Mouse (Mus musculus): ENCODE measurements around the gene Serpinb1c. TPM values are rescaled to one million over a fixed set of nuclear protein-coding genes. Genes with fewer than 3 reads are reported as not detected.
"Not testable (repeated sequence)": the region's sequence is repeated elsewhere in the genome, so short reads cannot be mapped to it uniquely, and the experiment has no call there.

Gene Serpinb1c
- total RNA-seq, 2 experiments from 2014 or later = not detected

GRCm38 (mm10) chr13:32868233-32868632, 29.8 kb downstream of the Serpinb1c start:
- not testable (repeated sequence) for ATAC-seq (replicated peaks; ENCODE audit: low FRiP score, low TSS enrichment, poor library complexity, severe bottlenecking)

- ATAC-seq (replicated peaks; ENCODE audit: low FRiP score, low TSS enrichment, poor library complexity, severe bottlenecking) = no peak
These were observed 31.0 kb downstream of the Serpinb1c start for GRCm38 (mm10) chr13:32867030-32867429.

GRCm38 (mm10) chr13:32866484-32866883, 31.5 kb downstream of the Serpinb1c start:
- peak; percentile 94 for ATAC-seq (replicated peaks; ENCODE audit: low FRiP score, low TSS enrichment, poor library complexity, severe bottlenecking)

- ATAC-seq (replicated peaks; ENCODE audit: low FRiP score, low TSS enrichment, poor library complexity, severe bottlenecking) = no peak
These were observed 32.4 kb downstream of the Serpinb1c start for GRCm38 (mm10) chr13:32865591-32865990.

- not testable (repeated sequence) for ATAC-seq (replicated peaks; ENCODE audit: low FRiP score, low TSS enrichment, poor library complexity, severe bottlenecking)
These were observed 33.5 kb downstream of the Serpinb1c start for GRCm38 (mm10) chr13:32864529-32864928.

- no peak for ATAC-seq (replicated peaks; ENCODE audit: low FRiP score, low TSS enrichment, poor library complexity, severe bottlenecking)
These were observed 34.6 kb downstream of the Serpinb1c start for GRCm38 (mm10) chr13:32863456-32863855.

GRCm38 (mm10) chr13:32860821-32861220, 37.2 kb downstream of the Serpinb1c start:
- ATAC-seq (replicated peaks; ENCODE audit: low FRiP score, low TSS enrichment, poor library complexity, severe bottlenecking) = no peak

- ATAC-seq (replicated peaks; ENCODE audit: low FRiP score, low TSS enrichment, poor library complexity, severe bottlenecking) = no peak
These were observed 44.9 kb downstream of the Serpinb1c start for GRCm38 (mm10) chr13:32853073-32853472.

GRCm38 (mm10) chr13:32852539-32852938, 45.5 kb downstream of the Serpinb1c start:
- ATAC-seq (replicated peaks; ENCODE audit: low FRiP score, low TSS enrichment, poor library complexity, severe bottlenecking) = no peak

GRCm38 (mm10) chr13:32851967-32852366, 46.0 kb downstream of the Serpinb1c start:
- peak; percentile 78 for ATAC-seq (replicated peaks; ENCODE audit: low FRiP score, low TSS enrichment, poor library complexity, severe bottlenecking)

- ATAC-seq (replicated peaks; ENCODE audit: low FRiP score, low TSS enrichment, poor library complexity, severe bottlenecking) = peak; percentile 86
These were observed 47.2 kb downstream of the Serpinb1c start, which contains the start of gene Serpinb1a for GRCm38 (mm10) chr13:32850668-32851404. TSS of gene Serpinb1a (minus strand) at chr13:32851185.

- peak; percentile 45 for ATAC-seq (replicated peaks; ENCODE audit: low FRiP score, low TSS enrichment, poor library complexity, severe bottlenecking)
These were observed 47.9 kb downstream of the Serpinb1c start for GRCm38 (mm10) chr13:32850156-32850555.

- ATAC-seq (replicated peaks; ENCODE audit: low FRiP score, low TSS enrichment, poor library complexity, severe bottlenecking) = no peak
These were observed 48.4 kb downstream of the Serpinb1c start for GRCm38 (mm10) chr13:32849531-32850123.

GRCm38 (mm10) chr13:32849092-32849491, 48.9 kb downstream of the Serpinb1c start:
- ATAC-seq (replicated peaks; ENCODE audit: low FRiP score, low TSS enrichment, poor library complexity, severe bottlenecking) = no peak

- ATAC-seq (replicated peaks; ENCODE audit: low FRiP score, low TSS enrichment, poor library complexity, severe bottlenecking) = no peak
These were observed 51.8 kb downstream of the Serpinb1c start for GRCm38 (mm10) chr13:32846221-32846620.

GRCm38 (mm10) chr13:32841349-32841748, 56.7 kb downstream of the Serpinb1c start:
- ATAC-seq (replicated peaks; ENCODE audit: low FRiP score, low TSS enrichment, poor library complexity, severe bottlenecking) = no peak

- no peak for ATAC-seq (replicated peaks; ENCODE audit: low FRiP score, low TSS enrichment, poor library complexity, severe bottlenecking)
These were observed 58.7 kb downstream of the Serpinb1c start for GRCm38 (mm10) chr13:32839314-32839713.

GRCm38 (mm10) chr13:32834513-32834912, 63.5 kb downstream of the Serpinb1c start:
- ATAC-seq (replicated peaks; ENCODE audit: low FRiP score, low TSS enrichment, poor library complexity, severe bottlenecking) = no peak

- ATAC-seq (replicated peaks; ENCODE audit: low FRiP score, low TSS enrichment, poor library complexity, severe bottlenecking) = no peak
These were observed 64.8 kb downstream of the Serpinb1c start for GRCm38 (mm10) chr13:32833237-32833636.

- ATAC-seq (replicated peaks; ENCODE audit: low FRiP score, low TSS enrichment, poor library complexity, severe bottlenecking) = no peak
These were observed 65.2 kb downstream of the Serpinb1c start for GRCm38 (mm10) chr13:32832776-32833175.

Data from megakaryocyte-erythroid progenitor cell, adult 5-6 weeks (primary cell).